Mouse (Mus musculus): ENCODE measurements around the gene Rbfox1. TPM values are rescaled to one million over a fixed set of nuclear protein-coding genes. Genes with fewer than 3 reads are reported as not detected.

Rbfox1 gene
- polyA plus RNA-seq, 1 experiment from 2014 or later, result 14.6 TPM

- H3K4me1 ChIP-seq (replicated peaks), result no peaks in the 10 kb centered on the region
- H3K27ac ChIP-seq, result no peak overlapping the region
- H3K9me3 ChIP-seq, result no peaks in the 10 kb centered on the region
- no peak overlapping the region for H3K4me3 ChIP-seq
- 64% methylated on average over 5 of the region's 5 CpGs for WGBS
- H3K27me3 ChIP-seq (ENCODE audit: insufficient read depth, poor library complexity, severe bottlenecking), result no peaks in the 10 kb centered on the region
- DNase-seq (ENCODE audit: low spot score), result no peak
- H3K36me3 ChIP-seq, result no peaks in the 10 kb centered on the region
Measured at GRCm38 (mm10) chr16:6113836-6114475, 228.8 kb downstream of the Rbfox1 start.

GRCm38 (mm10) chr16:6119472-6119871, 234.3 kb downstream of the Rbfox1 start:
- Histone ChIP-seq H3K27me3 (ENCODE audit: insufficient read depth, poor library complexity, severe bottlenecking) (no peaks in the 10 kb centered on the region), H3K9me3 (peaks cover 5% of the 10 kb centered on the region), H3K27ac (no peak overlapping the region), H3K4me1 (replicated peaks) (no peaks in the 10 kb centered on the region), H3K4me3 (no peak overlapping the region), H3K36me3 (no peaks in the 10 kb centered on the region)
- WGBS, result 63% methylated on average over 1 of the region's 1 CpGs
- no peak for DNase-seq (ENCODE audit: low spot score)

GRCm38 (mm10) chr16:6121232-6121631, 236.1 kb downstream of the Rbfox1 start:
- Histone ChIP-seq H3K4me1 (replicated peaks) (no peaks in the 10 kb centered on the region), H3K36me3 (no peaks in the 10 kb centered on the region), H3K27me3 (ENCODE audit: insufficient read depth, poor library complexity, severe bottlenecking) (no peaks in the 10 kb centered on the region), H3K9me3 (peaks cover 5% of the 10 kb centered on the region), H3K4me3 (no peak overlapping the region), H3K27ac (no peak overlapping the region)
- DNase-seq (ENCODE audit: low spot score), result no peak
- WGBS, result 94% methylated on average over 4 of the region's 4 CpGs

- DNase-seq (ENCODE audit: low spot score), result no peak
- 94% methylated on average over 22 of the region's 22 CpGs for WGBS
- Histone ChIP-seq H3K27ac (no peak overlapping the region), H3K9me3 (peaks cover 5% of the 10 kb centered on the region), H3K4me3 (no peak overlapping the region), H3K4me1 (replicated peaks) (no peaks in the 10 kb centered on the region), H3K36me3 (no peaks in the 10 kb centered on the region), H3K27me3 (ENCODE audit: insufficient read depth, poor library complexity, severe bottlenecking) (no peaks in the 10 kb centered on the region)
Measured at GRCm38 (mm10) chr16:6122859-6123258, 237.7 kb downstream of the Rbfox1 start.

- Histone ChIP-seq H3K4me3 (no peak overlapping the region), H3K27ac (no peak overlapping the region), H3K27me3 (ENCODE audit: insufficient read depth, poor library complexity, severe bottlenecking) (no peaks in the 10 kb centered on the region), H3K9me3 (no peaks in the 10 kb centered on the region), H3K36me3 (no peaks in the 10 kb centered on the region), H3K4me1 (replicated peaks) (no peaks in the 10 kb centered on the region)
- 84% methylated on average over 5 of the region's 5 CpGs for WGBS
- no peak for DNase-seq (ENCODE audit: low spot score)
Measured at GRCm38 (mm10) chr16:6128314-6128713, 243.2 kb downstream of the Rbfox1 start.

GRCm38 (mm10) chr16:6135016-6135415, 249.9 kb downstream of the Rbfox1 start:
- Histone ChIP-seq H3K9me3 (no peaks in the 10 kb centered on the region), H3K27ac (no peak overlapping the region), H3K27me3 (ENCODE audit: insufficient read depth, poor library complexity, severe bottlenecking) (no peaks in the 10 kb centered on the region), H3K4me3 (no peak overlapping the region), H3K4me1 (replicated peaks) (no peaks in the 10 kb centered on the region), H3K36me3 (no peaks in the 10 kb centered on the region)
- no peak for DNase-seq (ENCODE audit: low spot score)
- WGBS, result 86% methylated on average over 7 of the region's 7 CpGs

GRCm38 (mm10) chr16:6139432-6139831, 254.3 kb downstream of the Rbfox1 start:
- Histone ChIP-seq H3K9me3 (no peaks in the 10 kb centered on the region), H3K36me3 (no peaks in the 10 kb centered on the region), H3K4me1 (replicated peaks) (no peaks in the 10 kb centered on the region), H3K4me3 (no peak overlapping the region), H3K27ac (no peak overlapping the region), H3K27me3 (ENCODE audit: insufficient read depth, poor library complexity, severe bottlenecking) (no peaks in the 10 kb centered on the region)
- WGBS, result 91% methylated on average over 1 of the region's 1 CpGs
- no peak for DNase-seq (ENCODE audit: low spot score)

- Histone ChIP-seq H3K4me3 (no peak overlapping the region), H3K27me3 (ENCODE audit: insufficient read depth, poor library complexity, severe bottlenecking) (no peaks in the 10 kb centered on the region), H3K4me1 (replicated peaks) (no peaks in the 10 kb centered on the region), H3K27ac (no peak overlapping the region), H3K36me3 (no peaks in the 10 kb centered on the region), H3K9me3 (no peaks in the 10 kb centered on the region)
- DNase-seq (ENCODE audit: low spot score), result no peak
- WGBS, result 82% methylated on average over 7 of the region's 7 CpGs
Measured at GRCm38 (mm10) chr16:6147957-6148356, 262.8 kb downstream of the Rbfox1 start.

- Histone ChIP-seq H3K36me3 (no peaks in the 10 kb centered on the region), H3K27me3 (ENCODE audit: insufficient read depth, poor library complexity, severe bottlenecking) (no peaks in the 10 kb centered on the region), H3K9me3 (no peaks in the 10 kb centered on the region), H3K27ac (no peak overlapping the region), H3K4me3 (no peak overlapping the region), H3K4me1 (replicated peaks) (no peaks in the 10 kb centered on the region)
- no peak for DNase-seq (ENCODE audit: low spot score)
- 83% methylated on average over 4 of the region's 4 CpGs for WGBS
Measured at GRCm38 (mm10) chr16:6149345-6149744, 264.2 kb downstream of the Rbfox1 start.

- H3K27ac ChIP-seq, result no peak overlapping the region
- 81% methylated on average over 2 of the region's 2 CpGs for WGBS
Measured at GRCm38 (mm10) chr16:6155556-6155955, 270.4 kb downstream of the Rbfox1 start.

GRCm38 (mm10) chr16:6164476-6164875, 279.3 kb downstream of the Rbfox1 start:
- Histone ChIP-seq H3K9me3 (no peaks in the 10 kb centered on the region), H3K27ac (no peak overlapping the region), H3K36me3 (no peaks in the 10 kb centered on the region), H3K4me3 (no peak overlapping the region), H3K4me1 (replicated peaks) (no peaks in the 10 kb centered on the region), H3K27me3 (ENCODE audit: insufficient read depth, poor library complexity, severe bottlenecking) (no peaks in the 10 kb centered on the region)
- DNase-seq (ENCODE audit: low spot score), result no peak
- WGBS, result 85% methylated on average over 4 of the region's 4 CpGs

More at GRCm38 (mm10) chr16:6155556-6155955, 270.4 kb downstream of the Rbfox1 start:
- H3K9me3 ChIP-seq, result no peaks in the 10 kb centered on the region
- no peaks in the 10 kb centered on the region for H3K4me1 ChIP-seq (replicated peaks)
- H3K27me3 ChIP-seq (ENCODE audit: insufficient read depth, poor library complexity, severe bottlenecking), result no peaks in the 10 kb centered on the region
- H3K36me3 ChIP-seq, result no peaks in the 10 kb centered on the region
- no peak for DNase-seq (ENCODE audit: low spot score)
- H3K4me3 ChIP-seq, result no peak overlapping the region

GRCm38 (mm10) chr16:6169346-6169745, 284.2 kb downstream of the Rbfox1 start:
- no peak overlapping the region for H3K27ac ChIP-seq
- H3K4me1 ChIP-seq (replicated peaks), result no peaks in the 10 kb centered on the region
- no peaks in the 10 kb centered on the region for H3K36me3 ChIP-seq
- WGBS, result 86% methylated on average over 5 of the region's 5 CpGs
- H3K27me3 ChIP-seq (ENCODE audit: insufficient read depth, poor library complexity, severe bottlenecking), result no peaks in the 10 kb centered on the region
- no peak for DNase-seq (ENCODE audit: low spot score)
- H3K4me3 ChIP-seq, result no peak overlapping the region
- no peaks in the 10 kb centered on the region for H3K9me3 ChIP-seq

- Histone ChIP-seq H3K4me1 (replicated peaks) (no peaks in the 10 kb centered on the region), H3K27ac (no peak overlapping the region), H3K36me3 (no peaks in the 10 kb centered on the region), H3K4me3 (no peak overlapping the region), H3K9me3 (no peaks in the 10 kb centered on the region), H3K27me3 (ENCODE audit: insufficient read depth, poor library complexity, severe bottlenecking) (no peaks in the 10 kb centered on the region)
- no peak for DNase-seq (ENCODE audit: low spot score)
- 91% methylated on average over 9 of the region's 9 CpGs for WGBS
Measured at GRCm38 (mm10) chr16:6180819-6181218, 295.7 kb downstream of the Rbfox1 start.

- no peaks in the 10 kb centered on the region for H3K4me1 ChIP-seq (replicated peaks)
- no peak overlapping the region for H3K4me3 ChIP-seq
- no peaks in the 10 kb centered on the region for H3K27me3 ChIP-seq (ENCODE audit: insufficient read depth, poor library complexity, severe bottlenecking)
- H3K36me3 ChIP-seq, result no peaks in the 10 kb centered on the region
- no peak overlapping the region for H3K27ac ChIP-seq
- H3K9me3 ChIP-seq, result no peaks in the 10 kb centered on the region
- no peak for DNase-seq (ENCODE audit: low spot score)
Measured at GRCm38 (mm10) chr16:6182329-6182728, 297.2 kb downstream of the Rbfox1 start.

Measured in hindbrain, embryonic 10.5 days (tissue).